Mouse (Mus musculus): ENCODE measurements around the gene Gnaq.

GRCm38 (mm10) chr19:16327401-16328073 lies 194.9 kb downstream of the Gnaq start:
- TF ChIP-seq CTCF (IDR thresholded peaks at IDR 0.05; ENCODE audit: insufficient read depth, low read length) (no peak), POLR2A (IDR thresholded peaks at IDR 0.05; ENCODE audit: borderline replicate concordance, extremely low read depth, low read depth, low read length) (no peak)

Data from lung, adult 2 months (tissue).